Mouse (Mus musculus) heart, postnatal 25 days (tissue): ENCODE measurements around the gene Mrpl39. TPM values are rescaled to one million over a fixed set of nuclear protein-coding genes. Genes with fewer than 3 reads are reported as not detected.

ENCODE experiments used
- DNase-seq: peaks from one replicate; pipeline ENCODE4 v3.0.0; 2022; ENCODE audit warnings: low spot score
- intact Hi-C: fragments of 180-260 bp; cut with DNase I; formaldehyde crosslinking; loops from one replicate; pipeline ENCODE4 v1.15.1; 2025
- total RNA-seq, 2 experiments: library from RNA; stranded (reverse); gene quantifications; 2 replicates each; pipeline ENCODE4 v1.2.3; 2021

The Mrpl39 gene
- 10 to 100 TPM; 34.3 to 38.8 TPM for total RNA-seq

- intact Hi-C loops: loop anchor here (2.0 to 5.0 kb wide), 4 partner anchors 37 to 143 kb away; partner anchors contain the start of genes Atp5j and Gabpa
- DNase-seq: peak; percentile 90
Observed at GRCm38 (mm10) chr16:84735166-84736105, at the start of gene Mrpl39. TSS of gene Mrpl39 (minus strand) at chr16:84735742.

GRCm38 (mm10) chr16:84784966-84785365 lies 49.4 kb upstream of the Mrpl39 start:
- intact Hi-C loops: no loop called here

GRCm38 (mm10) chr16:84783279-84783678 lies 47.7 kb upstream of the Mrpl39 start:
- intact Hi-C loops: no loop called here
- DNase-seq: no peak

More at GRCm38 (mm10) chr16:84784966-84785365, 49.4 kb upstream of the Mrpl39 start:
- no peak for DNase-seq

- intact Hi-C loops: no loop called here
Observed at GRCm38 (mm10) chr16:84779718-84780117, 44.2 kb upstream of the Mrpl39 start.

GRCm38 (mm10) chr16:84778861-84779630 lies 43.5 kb upstream of the Mrpl39 start:
- DNase-seq: no peak
- intact Hi-C loops: no loop called here

More at GRCm38 (mm10) chr16:84779718-84780117, 44.2 kb upstream of the Mrpl39 start:
- no peak for DNase-seq

- intact Hi-C loops: no loop called here
- DNase-seq: no peak
Observed at GRCm38 (mm10) chr16:84778431-84778830, 42.9 kb upstream of the Mrpl39 start.

GRCm38 (mm10) chr16:84776089-84776784 lies 40.7 kb upstream of the Mrpl39 start:
- no peak for DNase-seq
- intact Hi-C loops: loop anchor here (1.0 kb wide), 1 partner anchor 41 kb away; no protein-coding TSS in a partner anchor

GRCm38 (mm10) chr16:84775356-84775755 lies 39.8 kb upstream of the Mrpl39 start:
- DNase-seq: no peak
- intact Hi-C loops: loop anchor here (2.0 kb wide), 1 partner anchor 59 kb away; the partner anchor contains the start of genes Atp5j and Gabpa

- DNase-seq: peak; percentile 21
- intact Hi-C loops: loop anchor here (2.0 kb wide), 1 partner anchor 60 kb away; the partner anchor contains the start of genes Atp5j and Gabpa
Observed at GRCm38 (mm10) chr16:84774761-84775231, 39.3 kb upstream of the Mrpl39 start.

GRCm38 (mm10) chr16:84774003-84774703 lies 38.6 kb upstream of the Mrpl39 start, which contains the start of gene Jam2:
TSS of gene Jam2 (plus strand) at chr16:84774123.
- DNase-seq: peak; percentile 83
- intact Hi-C loops: loop anchor here (2.0 kb wide), 1 partner anchor 61 kb away; the partner anchor contains the start of genes Atp5j and Gabpa

- no peak for DNase-seq
- intact Hi-C loops: loop anchor here (2.0 kb wide), 1 partner anchor 39 kb away; the partner anchor contains the start of gene Mrpl39
Observed at GRCm38 (mm10) chr16:84773268-84773861, 37.8 kb upstream of the Mrpl39 start.

GRCm38 (mm10) chr16:84772496-84773267 lies 37.1 kb upstream of the Mrpl39 start:
- intact Hi-C loops: loop anchor here (2.0 kb wide), 1 partner anchor 38 kb away; the partner anchor contains the start of gene Mrpl39
- no peak for DNase-seq

GRCm38 (mm10) chr16:84771461-84771860 lies 35.9 kb upstream of the Mrpl39 start:
- intact Hi-C loops: no loop called here
- DNase-seq: peak; percentile 48

GRCm38 (mm10) chr16:84770891-84771290 lies 35.3 kb upstream of the Mrpl39 start:
- no peak for DNase-seq
- intact Hi-C loops: no loop called here

- no peak for DNase-seq
- intact Hi-C loops: no loop called here
Observed at GRCm38 (mm10) chr16:84769619-84770464, 34.3 kb upstream of the Mrpl39 start.

- intact Hi-C loops: no loop called here
- DNase-seq: no peak
Observed at GRCm38 (mm10) chr16:84769182-84769581, 33.6 kb upstream of the Mrpl39 start.

GRCm38 (mm10) chr16:84767956-84768355 lies 32.4 kb upstream of the Mrpl39 start:
- intact Hi-C loops: no loop called here
- no peak for DNase-seq
